Mouse (Mus musculus) forelimb bud, embryonic 11.5 days (tissue): ENCODE measurements at regions not wholly inside any gene's neighbourhood (a gene's known extent, or its start where the extent isn't known, plus 50 kb on each side); places are given as distances from the start of the nearest gene placed in this dataset.

Source experiments
- DNase-seq: peaks from one replicate; pipeline ENCODE4 v3.0.0-alpha.2; 2012; ENCODE audit warnings: low read depth, low spot score

GRCm38 (mm10) chr2:45197342-45197741, 80.1 kb upstream of the Zeb2 start:
- no peak for DNase-seq

DNA sequence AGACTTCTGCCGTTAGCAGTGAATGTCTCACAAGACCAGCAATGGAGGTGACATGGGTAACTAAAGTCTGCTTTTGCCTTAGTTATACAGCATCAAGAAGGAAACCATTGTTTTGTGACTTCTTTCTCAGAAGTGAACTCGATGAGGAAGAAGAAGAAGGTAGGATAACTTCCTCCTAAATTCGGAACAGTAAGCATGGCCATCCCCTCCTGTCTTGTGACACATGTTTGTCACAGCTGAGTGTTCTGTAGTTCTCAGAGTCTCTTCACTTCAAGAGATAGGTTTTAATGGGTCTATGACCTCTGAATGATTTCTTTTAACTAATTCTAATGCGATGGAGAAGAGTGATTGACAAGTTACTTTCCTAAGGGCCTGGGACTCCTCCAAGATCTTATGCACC, 79.3 kb upstream of the Zeb2 start:
- DNase-seq: no peak

DNA sequence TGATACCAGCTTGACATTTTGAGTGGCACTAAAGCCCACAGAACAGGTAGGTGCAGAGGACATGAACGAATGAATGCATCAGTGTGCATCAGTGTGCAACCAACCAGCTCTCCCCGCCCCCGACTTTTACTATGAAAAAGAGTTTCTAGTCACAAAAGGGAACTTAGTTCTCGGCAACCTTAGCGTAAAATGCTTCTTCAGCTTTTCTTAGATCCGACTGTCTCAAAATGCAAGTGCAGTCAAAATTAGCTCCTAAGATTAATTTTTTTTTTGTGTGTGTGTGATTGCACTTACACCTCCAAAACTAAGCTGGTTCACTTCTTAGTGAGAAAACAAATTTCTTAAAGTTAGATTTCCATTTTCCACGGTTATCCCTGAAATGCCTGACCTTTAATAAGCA, 77.1 kb upstream of the Zeb2 start:
- DNase-seq: no peak

DNA sequence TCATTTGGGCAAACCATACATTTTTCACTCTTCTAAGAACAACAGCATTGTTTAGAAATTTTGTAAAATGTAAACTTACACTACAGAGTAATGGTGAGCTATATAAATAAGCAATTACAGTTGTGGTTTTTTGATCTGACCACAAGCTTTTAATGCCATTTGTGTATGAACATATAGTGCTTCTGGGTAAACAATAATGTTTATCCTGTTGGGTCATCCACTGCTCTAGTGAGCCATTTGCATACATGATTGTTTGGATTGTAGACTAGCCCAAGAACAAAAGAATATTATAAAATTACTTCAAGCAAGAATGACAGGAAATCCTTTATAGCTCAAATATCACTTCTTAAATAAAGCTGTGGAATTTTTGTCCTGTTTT, 68.4 kb upstream of the Zeb2 start:
- DNase-seq: no peak

DNA sequence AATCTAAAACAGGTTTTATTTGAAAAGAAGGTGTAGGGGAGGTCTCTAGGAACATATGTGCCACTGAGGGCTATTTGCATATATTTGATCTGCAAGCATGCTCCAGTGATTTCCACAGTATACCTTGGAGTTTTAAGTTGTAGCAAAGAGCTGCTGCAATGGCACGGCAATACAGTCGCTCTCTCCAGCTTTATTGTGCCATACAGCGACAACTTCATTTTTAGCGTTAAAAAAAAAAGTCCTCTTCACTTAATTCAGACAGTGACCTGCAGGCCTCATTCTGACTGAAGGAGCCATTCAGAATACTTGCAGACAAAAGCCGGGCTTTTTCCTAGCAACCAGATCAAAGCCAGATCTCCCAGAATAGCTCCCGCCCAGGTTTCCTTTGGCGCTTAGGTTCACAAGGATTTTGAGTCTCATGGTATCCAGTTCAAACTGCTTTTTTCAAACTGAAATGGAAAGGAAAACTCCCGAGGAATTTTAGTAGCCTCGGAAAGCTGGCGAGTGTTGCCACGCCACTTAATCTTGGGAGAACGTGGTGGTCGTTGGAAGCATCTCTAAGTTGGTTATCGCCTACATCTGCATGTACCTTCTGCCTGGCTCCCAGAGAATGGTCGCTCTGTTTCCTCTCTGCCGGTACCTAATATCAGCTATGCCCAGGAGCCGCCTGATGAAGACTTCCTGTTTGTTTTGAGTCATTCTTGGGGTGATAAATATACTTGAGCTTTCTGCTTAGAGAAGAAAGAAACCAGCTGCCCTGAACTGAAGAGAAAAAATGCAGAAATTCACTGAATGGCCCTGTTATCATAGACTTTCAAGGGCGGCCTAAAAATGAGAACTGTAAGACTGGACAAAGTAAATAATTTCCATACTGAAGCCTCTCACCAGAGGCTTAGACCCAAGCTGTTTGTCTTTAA, 67.8 kb upstream of the Zeb2 start:
- peak; percentile 31 for DNase-seq

GRCm38 (mm10) chr2:45184149-45184548, 67.0 kb upstream of the Zeb2 start:
- DNase-seq: no peak

DNA sequence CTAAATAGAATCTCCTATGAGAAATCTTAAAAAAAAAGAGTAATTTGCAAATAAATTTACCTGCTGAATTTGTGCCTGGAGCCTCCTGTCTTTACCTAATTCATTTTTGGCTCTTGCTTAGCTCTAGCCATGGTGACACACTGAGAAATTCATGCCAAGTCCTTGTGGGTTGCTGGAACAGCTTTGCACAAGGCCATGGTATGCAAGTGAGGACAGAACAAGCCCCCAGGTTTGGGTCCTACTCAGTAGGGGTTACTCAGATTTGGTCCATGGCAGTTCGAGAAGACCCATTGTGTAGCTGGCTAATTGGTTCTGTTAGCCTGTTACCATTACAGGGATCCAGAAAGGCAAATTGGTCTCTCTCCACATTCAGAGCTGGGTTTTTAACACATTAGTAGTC, 65.7 kb upstream of the Zeb2 start:
- DNase-seq: no peak

DNA sequence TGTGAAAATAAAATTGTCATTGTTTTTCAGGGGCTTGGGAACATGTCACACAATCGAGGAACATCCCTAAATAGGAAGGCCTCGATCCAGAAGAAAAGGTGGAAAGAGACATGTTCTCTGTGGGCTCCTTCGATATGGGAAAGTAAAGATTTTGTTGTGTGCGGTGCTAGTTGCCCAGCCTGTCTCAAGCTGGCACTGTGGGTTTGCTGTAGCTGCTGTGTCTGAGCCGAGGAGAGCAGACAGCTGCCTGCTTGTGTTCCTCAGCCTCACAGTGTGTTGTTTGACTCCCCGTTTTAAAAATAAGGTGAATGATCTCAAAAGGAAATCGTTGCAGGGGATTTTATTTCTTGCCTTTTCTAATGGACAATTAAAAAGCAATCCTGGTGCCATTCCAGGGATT, 64.4 kb upstream of the Zeb2 start:
- DNase-seq: no peak

DNA sequence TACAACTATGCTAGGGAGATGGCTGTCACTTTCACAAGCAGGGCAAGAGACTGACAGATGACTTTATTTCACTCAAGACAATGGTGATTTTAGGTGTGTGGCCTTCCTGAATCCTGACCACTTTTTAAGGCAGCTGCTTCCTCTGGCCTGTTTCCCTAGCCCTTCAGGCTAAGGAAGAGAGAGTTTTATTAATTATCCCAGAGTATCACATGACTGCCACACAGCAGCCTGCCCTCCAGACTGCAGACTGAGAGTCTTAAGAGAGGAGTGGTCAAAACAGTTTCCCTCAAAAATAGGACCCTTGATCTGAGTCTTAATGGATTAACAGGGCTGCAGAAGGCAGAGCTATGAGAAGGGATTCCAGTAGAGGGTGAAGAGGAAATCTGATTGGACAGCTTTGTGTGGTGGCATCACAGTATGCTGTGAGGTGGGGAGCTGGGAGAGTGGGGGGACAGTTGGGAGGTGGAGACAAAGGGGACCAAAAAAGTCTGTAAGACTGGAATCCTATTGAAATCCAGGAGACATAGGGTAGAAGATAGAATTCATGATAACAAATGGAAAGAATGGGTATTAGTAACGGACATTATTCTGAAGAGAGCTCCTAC, 61.8 kb upstream of the Zeb2 start:
- no peak for DNase-seq

GRCm38 (mm10) chr2:45172382-45172781, 55.2 kb upstream of the Zeb2 start:
- DNase-seq: no peak

DNA sequence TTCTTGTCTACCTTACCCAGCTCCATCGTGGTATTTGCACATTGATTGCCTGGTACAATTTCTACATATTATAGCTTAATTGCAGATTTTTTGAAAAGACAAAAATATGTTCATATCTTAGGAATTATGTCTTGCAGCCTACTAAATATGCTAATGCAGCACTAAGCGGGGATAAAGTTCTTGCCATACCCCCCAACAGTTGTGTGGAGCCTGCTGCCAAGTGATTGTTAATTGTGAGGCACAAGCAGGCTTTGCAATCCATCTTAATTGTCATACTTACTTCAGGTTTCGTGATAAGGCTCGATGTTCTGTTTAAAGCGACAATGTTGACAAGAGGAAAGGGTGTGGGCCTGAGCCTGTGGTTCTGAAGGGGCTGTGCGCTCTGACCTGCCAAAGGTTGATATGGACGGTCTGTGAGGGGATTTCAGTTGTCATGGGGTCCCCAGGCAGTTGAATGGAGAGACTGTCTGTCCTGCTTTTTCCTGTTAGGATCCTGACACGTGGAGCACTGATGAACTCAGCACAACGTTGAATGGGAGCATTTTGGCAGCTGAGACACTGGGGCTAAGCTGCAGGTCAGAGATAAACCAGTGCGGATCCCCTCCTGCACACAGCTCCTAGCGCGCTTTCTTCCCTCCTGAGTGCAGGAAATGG, 54.5 kb upstream of the Zeb2 start:
- no peak for DNase-seq

DNA sequence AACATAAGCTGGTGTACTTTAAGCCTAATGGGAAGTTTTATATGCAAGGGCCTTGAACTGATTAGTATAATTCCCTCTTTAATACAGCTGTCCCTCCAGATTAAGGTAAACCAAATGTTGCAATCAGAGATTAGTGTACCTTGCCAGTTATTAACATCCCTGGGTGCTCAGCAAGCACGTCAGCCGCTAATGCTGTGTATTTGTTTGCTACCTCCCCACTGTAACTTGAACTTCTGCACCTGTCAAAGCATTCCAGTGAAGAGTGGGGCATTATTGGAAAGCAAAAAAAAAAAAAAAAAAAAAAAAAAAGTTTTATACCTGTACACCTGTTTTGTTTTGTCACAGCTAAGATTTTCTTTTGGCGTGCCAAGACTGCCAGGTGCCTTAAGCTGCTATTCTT, 53.1 kb upstream of the Zeb2 start:
- no peak for DNase-seq

DNA sequence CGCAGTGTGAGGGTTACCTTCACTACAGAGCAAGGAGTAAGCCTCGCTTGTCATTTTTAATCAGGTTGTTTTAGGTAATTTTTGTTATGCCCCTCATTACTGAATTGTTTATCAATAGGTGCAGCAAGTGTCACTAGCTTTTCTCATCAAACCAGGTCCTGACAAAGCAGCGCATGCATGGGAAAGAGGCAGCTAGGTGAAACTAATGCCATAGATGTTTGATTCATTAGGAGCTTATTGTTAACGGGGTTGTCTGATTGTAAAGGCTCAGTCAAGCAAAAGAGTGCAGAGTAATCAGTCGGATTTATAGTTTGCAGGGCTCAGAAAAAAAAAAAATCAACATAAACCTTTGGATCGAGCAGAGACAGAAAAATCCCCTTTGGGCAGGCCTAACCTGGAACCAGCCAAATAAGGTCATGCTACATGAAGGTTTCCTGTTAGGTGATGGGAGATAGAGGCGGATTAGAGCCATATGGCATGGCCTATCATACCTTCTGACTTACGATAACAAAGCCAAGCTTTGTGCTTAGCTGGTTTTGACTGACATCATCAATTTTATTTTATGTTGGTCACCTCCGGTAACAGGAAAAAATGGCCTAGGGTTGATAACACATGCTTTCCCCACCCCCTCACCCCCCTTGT, 52.4 kb upstream of the Zeb2 start:
- DNase-seq: no peak

DNA sequence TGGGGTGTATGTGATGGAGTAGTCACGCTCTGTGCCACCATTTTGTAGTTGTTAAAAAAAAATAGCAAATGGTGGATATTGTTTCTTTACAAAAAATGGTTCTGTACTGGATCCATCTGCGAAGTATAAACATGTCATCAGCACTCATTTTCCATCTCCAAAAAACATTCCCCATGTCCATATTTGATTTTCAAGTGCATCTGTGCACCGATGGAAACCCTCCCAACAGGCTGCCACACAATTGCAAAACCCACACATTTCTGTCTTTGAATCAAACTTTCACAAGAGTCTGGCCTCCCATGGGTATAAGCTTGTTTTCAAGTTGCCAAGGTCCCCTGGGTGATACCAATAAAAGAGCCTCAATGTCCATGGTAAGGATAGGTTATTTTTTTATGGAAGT, 51.4 kb upstream of the Zeb2 start:
- DNase-seq: no peak
